Mouse (Mus musculus): ENCODE measurements around the gene Amz2. TPM values are rescaled to one million over a fixed set of nuclear protein-coding genes. Genes with fewer than 3 reads are reported as not detected.

Gene Amz2
- 17.2 and 18.5 TPM in 2 replicates for polyA plus RNA-seq (2012; rRNA removed)

GRCm38 (mm10) chr11:109425392-109426271 is at the start of gene Amz2:
Gene Amz2, plus strand, starts transcription at chr11:109425946.

GRCm38 (mm10) chr11:109413617-109414016 is 12.1 kb upstream of the Amz2 start, which contains the start of gene 9930022D16Rik:
Gene 9930022D16Rik, plus strand, starts transcription at chr11:109413917.

GRCm38 (mm10) chr11:109473171-109474085 is 47.7 kb downstream of the Amz2 start, which contains the start of the genes Arsg and Slc16a6:
Gene Arsg, plus strand, starts transcription at chr11:109473374.
Gene Slc16a6, minus strand, starts transcription at chr11:109473598.

Other genes starting within 250 kb of the Amz2 start
- 2.0 and 2.4 TPM in 2 replicates for gene Rgs9, start 127.8 kb upstream of the Amz2 start, polyA plus RNA-seq (2012; rRNA removed)
- 56.4 and 56.5 TPM in 2 replicates for gene Gna13, start 63.1 kb upstream of the Amz2 start, polyA plus RNA-seq (2012; rRNA removed)
- not detected in 2 replicates for gene 9930022D16Rik, start 12.0 kb upstream of the Amz2 start, polyA plus RNA-seq (2012; rRNA removed)
- gene Arsg, start 47.4 kb downstream of the Amz2 start, polyA plus RNA-seq (2012; rRNA removed) = 3.2 and 3.9 TPM in 2 replicates
- 1.0 and 1.3 TPM in 2 replicates for gene Slc16a6, start 47.7 kb downstream of the Amz2 start, polyA plus RNA-seq (2012; rRNA removed)
- 13.7 and 17.1 TPM in 2 replicates for gene Wipi1, start 186.0 kb downstream of the Amz2 start, polyA plus RNA-seq (2012; rRNA removed)
- gene Prkar1a, start 223.5 kb downstream of the Amz2 start, polyA plus RNA-seq (2012; rRNA removed) = 62.4 and 63.7 TPM in 2 replicates